Mouse (Mus musculus) mature B cell (primary cell): ENCODE measurements around the gene Snrnp40.

Experiments used
- in situ Hi-C: fragments of 300-500 bp; cut with MboI; formaldehyde crosslinking; loops from 2 replicates; pipeline ENCODE4 v1.14.3; 2019

Snrnp40 gene

GRCm38 (mm10) chr4:130359486-130360237, at the start of gene Snrnp40, which contains the start of gene Zcchc17:
Gene Snrnp40 (plus strand): TSS chr4:130360132.
Gene Zcchc17 (minus strand): TSS chr4:130359943.
- in situ Hi-C loops, result no loop called here

- in situ Hi-C loops, result no loop called here
Measured at GRCm38 (mm10) chr4:130312526-130312925, 47.4 kb upstream of the Snrnp40 start.

- in situ Hi-C loops, result no loop called here
Measured at GRCm38 (mm10) chr4:130313552-130313951, 46.4 kb upstream of the Snrnp40 start.

- in situ Hi-C loops, result no loop called here
Measured at GRCm38 (mm10) chr4:130315771-130316527, 44.0 kb upstream of the Snrnp40 start.

- in situ Hi-C loops, result no loop called here
Measured at GRCm38 (mm10) chr4:130316691-130317090, 43.2 kb upstream of the Snrnp40 start.

- in situ Hi-C loops, result no loop called here
Measured at GRCm38 (mm10) chr4:130318122-130318521, 41.8 kb upstream of the Snrnp40 start.

- in situ Hi-C loops, result no loop called here
Measured at GRCm38 (mm10) chr4:130319564-130319963, 40.4 kb upstream of the Snrnp40 start.

GRCm38 (mm10) chr4:130321640-130322039, 38.3 kb upstream of the Snrnp40 start:
- in situ Hi-C loops, result no loop called here

GRCm38 (mm10) chr4:130322567-130322966, 37.4 kb upstream of the Snrnp40 start:
- in situ Hi-C loops, result no loop called here

- in situ Hi-C loops, result no loop called here
Measured at GRCm38 (mm10) chr4:130323165-130323564, 36.8 kb upstream of the Snrnp40 start.

- in situ Hi-C loops, result no loop called here
Measured at GRCm38 (mm10) chr4:130323607-130324006, 36.3 kb upstream of the Snrnp40 start.

GRCm38 (mm10) chr4:130325446-130325845, 34.5 kb upstream of the Snrnp40 start:
- in situ Hi-C loops, result no loop called here

GRCm38 (mm10) chr4:130327366-130327765, 32.6 kb upstream of the Snrnp40 start:
- in situ Hi-C loops, result no loop called here

GRCm38 (mm10) chr4:130335867-130336266, 24.1 kb upstream of the Snrnp40 start:
- in situ Hi-C loops, result no loop called here

- in situ Hi-C loops, result no loop called here
Measured at GRCm38 (mm10) chr4:130341691-130342090, 18.2 kb upstream of the Snrnp40 start.

GRCm38 (mm10) chr4:130349666-130350065, 10.3 kb upstream of the Snrnp40 start:
- in situ Hi-C loops, result no loop called here

- in situ Hi-C loops, result no loop called here
Measured at GRCm38 (mm10) chr4:130350690-130351422, 9.1 kb upstream of the Snrnp40 start.

GRCm38 (mm10) chr4:130352588-130352987, 7.3 kb upstream of the Snrnp40 start:
- in situ Hi-C loops, result no loop called here

GRCm38 (mm10) chr4:130357946-130358345, 2.0 kb upstream of the Snrnp40 start:
- in situ Hi-C loops, result no loop called here

- in situ Hi-C loops, result no loop called here
Measured at GRCm38 (mm10) chr4:130360238-130360590, 282 bp downstream of the Snrnp40 start.

- in situ Hi-C loops, result no loop called here
Measured at GRCm38 (mm10) chr4:130376675-130377074, 16.7 kb downstream of the Snrnp40 start.

- in situ Hi-C loops, result no loop called here
Measured at GRCm38 (mm10) chr4:130377500-130377899, 17.6 kb downstream of the Snrnp40 start.
